Mouse (Mus musculus): ENCODE measurements around the gene Med29. TPM values are rescaled to one million over a fixed set of nuclear protein-coding genes. Genes with fewer than 3 reads are reported as not detected.

Gene Med29
- polyA plus RNA-seq (2017; shearing (Covaris generic)), result 28.4 TPM

GRCm38 (mm10) chr7:28392429-28393271 is at the start of gene Med29, which contains the start of gene Paf1:
TSS of gene Med29 (minus strand) at chr7:28392708.
TSS of gene Paf1 (plus strand) at chr7:28392951.

GRCm38 (mm10) chr7:28436932-28437570 is 44.5 kb upstream of the Med29 start, which contains the start of gene Gmfg:
TSS of gene Gmfg (plus strand) at chr7:28437447.

GRCm38 (mm10) chr7:28380237-28381016 is 12.1 kb downstream of the Med29 start, which contains the start of gene Zfp36:
TSS of gene Zfp36 (minus strand) at chr7:28380253.

GRCm38 (mm10) chr7:28372251-28373108 is 20.0 kb downstream of the Med29 start, which contains the start of gene Plekhg2:
TSS of gene Plekhg2 (minus strand) at chr7:28372599.

GRCm38 (mm10) chr7:28350155-28350883 is 42.2 kb downstream of the Med29 start, which contains the start of gene Rps16:
TSS of gene Rps16 (plus strand) at chr7:28350652.

GRCm38 (mm10) chr7:28338108-28338998 is 54.2 kb downstream of the Med29 start, which contains the start of gene Supt5:
TSS of gene Supt5 (minus strand) at chr7:28338746.

Other genes with a start within 250 kb of the Med29 start
- 191 TPM for gene Fbl, start 223.0 kb downstream of the Med29 start, polyA plus RNA-seq (2017; shearing (Covaris generic))
- gene Dyrk1b, start 213.2 kb downstream of the Med29 start, polyA plus RNA-seq (2017; shearing (Covaris generic)), result 7.4 TPM
- not detected for gene Eid2, start 124.8 kb downstream of the Med29 start, polyA plus RNA-seq (2017; shearing (Covaris generic))
- gene Eid2b, start 115.0 kb downstream of the Med29 start, polyA plus RNA-seq (2017; shearing (Covaris generic)), result 2.7 TPM
- not detected for gene Selenov, start 101.5 kb downstream of the Med29 start, polyA plus RNA-seq (2017; shearing (Covaris generic))
- not detected for gene Dll3, start 90.5 kb downstream of the Med29 start, polyA plus RNA-seq (2017; shearing (Covaris generic))
- gene Timm50, start 80.6 kb downstream of the Med29 start, polyA plus RNA-seq (2017; shearing (Covaris generic)), result 50.8 TPM
- gene Supt5, start 54.0 kb downstream of the Med29 start, polyA plus RNA-seq (2017; shearing (Covaris generic)), result 196 TPM
- 922 TPM for gene Rps16, start 42.1 kb downstream of the Med29 start, polyA plus RNA-seq (2017; shearing (Covaris generic))
- gene Plekhg2, start 20.1 kb downstream of the Med29 start, polyA plus RNA-seq (2017; shearing (Covaris generic)), result 98.2 TPM
- 242 TPM for gene Zfp36, start 12.5 kb downstream of the Med29 start, polyA plus RNA-seq (2017; shearing (Covaris generic))
- gene Paf1, start 243 bp upstream of the Med29 start, polyA plus RNA-seq (2017; shearing (Covaris generic)), result 109 TPM
- 466 TPM for gene Gmfg, start 44.7 kb upstream of the Med29 start, polyA plus RNA-seq (2017; shearing (Covaris generic))
- gene Lrfn1, start 59.3 kb upstream of the Med29 start, polyA plus RNA-seq (2017; shearing (Covaris generic)), result not detected
- not detected for gene Ifnl2, start 117.7 kb upstream of the Med29 start, polyA plus RNA-seq (2017; shearing (Covaris generic))
- not detected for gene Ifnl3, start 130.1 kb upstream of the Med29 start, polyA plus RNA-seq (2017; shearing (Covaris generic))
- gene Sycn, start 148.2 kb upstream of the Med29 start, polyA plus RNA-seq (2017; shearing (Covaris generic)), result not detected
- gene Nccrp1, start 154.5 kb upstream of the Med29 start, polyA plus RNA-seq (2017; shearing (Covaris generic)), result 0.42 TPM
- 4.0 TPM for gene Samd4b, start 205.4 kb upstream of the Med29 start, polyA plus RNA-seq (2017; shearing (Covaris generic))
- gene Pak4, start 205.5 kb upstream of the Med29 start, polyA plus RNA-seq (2017; shearing (Covaris generic)), result 5.4 TPM
- not detected for gene Acp7, start 238.6 kb upstream of the Med29 start, polyA plus RNA-seq (2017; shearing (Covaris generic))